Mouse (Mus musculus): ENCODE data around the gene Zfp324. TPM values are rescaled to one million over a fixed set of nuclear protein-coding genes. Genes with fewer than 3 reads are reported as not detected.
A peak's percentile ranks its signal among the peaks of the same experiment; 100 is the strongest.

The Zfp324 gene
- polyA plus RNA-seq, 1 experiment from 2014 or later: 14.4 TPM

GRCm38 (mm10) chr7:13015217-13015616 lies 49.6 kb downstream of the Zfp324 start:
- 82% methylated on average over 1 of the region's 1 CpGs for WGBS

GRCm38 (mm10) chr7:13022773-13023535 lies 57.3 kb downstream of the Zfp324 start:
- Histone ChIP-seq H3K4me1 (peaks cover 15% of the 10 kb centered on the region), H3K9me3 (no peaks in the 10 kb centered on the region), H3K4me3 (peak overlapping the region; percentile 93), H3K27ac (peak overlapping the region; percentile 100), H3K27me3 (no peaks in the 10 kb centered on the region), H3K36me3 (peaks cover 26% of the 10 kb centered on the region), H3K4me2 (replicated peaks) (peak overlapping the region; percentile 99), H3K9ac (peak overlapping the region; percentile 66)
- ATAC-seq (ENCODE audit: insufficient number of reproducible peaks, insufficient read depth, low FRiP score, low TSS enrichment): peak; percentile 65
- 3% methylated on average over 31 of the region's 31 CpGs for WGBS

More at GRCm38 (mm10) chr7:13015217-13015616, 49.6 kb downstream of the Zfp324 start:
- no peak for ATAC-seq (ENCODE audit: insufficient number of reproducible peaks, insufficient read depth, low FRiP score, low TSS enrichment)
- Histone ChIP-seq H3K4me2 (replicated peaks) (no peak overlapping the region), H3K9me3 (no peaks in the 10 kb centered on the region), H3K27me3 (no peaks in the 10 kb centered on the region), H3K4me3 (no peak overlapping the region), H3K36me3 (no peaks in the 10 kb centered on the region), H3K4me1 (peaks cover 5% of the 10 kb centered on the region; the same call in 1 of the 2 replicates), H3K27ac (no peak overlapping the region), H3K9ac (no peak overlapping the region)

Other genes starting within 250 kb of the Zfp324 start
- gene Vmn2r56, start 230.8 kb upstream of the Zfp324 start, polyA plus RNA-seq (2016; fragmentation: Nextera tagmentation; extraction: Ambion mirVana): not detected in 2 replicates
- gene Zscan18, start 162.2 kb upstream of the Zfp324 start, polyA plus RNA-seq (2016; fragmentation: Nextera tagmentation; extraction: Ambion mirVana): 17.4 and 19.4 TPM in 2 replicates
- gene Zfp329, start 147.0 kb upstream of the Zfp324 start, polyA plus RNA-seq (2016; fragmentation: Nextera tagmentation; extraction: Ambion mirVana): 19.8 TPM in 2 replicates
- 39.5 and 41.3 TPM in 2 replicates for gene Zfp110, start 131.1 kb upstream of the Zfp324 start, polyA plus RNA-seq (2016; fragmentation: Nextera tagmentation; extraction: Ambion mirVana)
- gene Zfp128, start 84.7 kb upstream of the Zfp324 start, polyA plus RNA-seq (2016; fragmentation: Nextera tagmentation; extraction: Ambion mirVana): 5.4 and 5.9 TPM in 2 replicates
- gene Zscan22, start 68.0 kb upstream of the Zfp324 start, polyA plus RNA-seq (2016; fragmentation: Nextera tagmentation; extraction: Ambion mirVana): 16.8 and 18.2 TPM in 2 replicates
- gene Rps5, start 43.5 kb upstream of the Zfp324 start, polyA plus RNA-seq (2016; fragmentation: Nextera tagmentation; extraction: Ambion mirVana): 833 and 862 TPM in 2 replicates
- 0.95 and 1.0 TPM in 2 replicates for gene Rnf225, start 38.4 kb upstream of the Zfp324 start, polyA plus RNA-seq (2016; fragmentation: Nextera tagmentation; extraction: Ambion mirVana)
- gene Zfp446, start 12.0 kb downstream of the Zfp324 start, polyA plus RNA-seq (2016; fragmentation: Nextera tagmentation; extraction: Ambion mirVana): 12.0 and 13.0 TPM in 2 replicates
- 0.09 TPM in 1 of 2 replicates, not detected in the other for gene Slc27a5, start 32.4 kb downstream of the Zfp324 start, polyA plus RNA-seq (2016; fragmentation: Nextera tagmentation; extraction: Ambion mirVana)
- gene Trim28, start 33.3 kb downstream of the Zfp324 start, polyA plus RNA-seq (2016; fragmentation: Nextera tagmentation; extraction: Ambion mirVana): 480 and 495 TPM in 2 replicates
- gene Zbtb45, start 44.2 kb downstream of the Zfp324 start, polyA plus RNA-seq (2016; fragmentation: Nextera tagmentation; extraction: Ambion mirVana): 28.8 and 29.9 TPM in 2 replicates
- gene Chmp2a, start 69.0 kb downstream of the Zfp324 start, polyA plus RNA-seq (2016; fragmentation: Nextera tagmentation; extraction: Ambion mirVana): 121 and 127 TPM in 2 replicates
- gene Ube2m, start 72.4 kb downstream of the Zfp324 start, polyA plus RNA-seq (2016; fragmentation: Nextera tagmentation; extraction: Ambion mirVana): 166 and 183 TPM in 2 replicates
- gene Mzf1, start 88.9 kb downstream of the Zfp324 start, polyA plus RNA-seq (2016; fragmentation: Nextera tagmentation; extraction: Ambion mirVana): 3.8 TPM in 2 replicates
- gene Vmn1r85, start 129.3 kb downstream of the Zfp324 start, polyA plus RNA-seq (2016; fragmentation: Nextera tagmentation; extraction: Ambion mirVana): not detected in 2 replicates
- not detected in 2 replicates for gene Vmn1r86, start 154.1 kb downstream of the Zfp324 start, polyA plus RNA-seq (2016; fragmentation: Nextera tagmentation; extraction: Ambion mirVana)
- not detected in 2 replicates for gene Vmn1r87, start 174.3 kb downstream of the Zfp324 start, polyA plus RNA-seq (2016; fragmentation: Nextera tagmentation; extraction: Ambion mirVana)
- 0.03 TPM in 1 of 2 replicates, not detected in the other for gene Vmn1r88, start 193.7 kb downstream of the Zfp324 start, polyA plus RNA-seq (2016; fragmentation: Nextera tagmentation; extraction: Ambion mirVana)
- not detected in 2 replicates for gene Vmn1r89, start 247.2 kb downstream of the Zfp324 start, polyA plus RNA-seq (2016; fragmentation: Nextera tagmentation; extraction: Ambion mirVana)